ENCODE assay signal across 8 mouse cellular contexts in the genomic region with DNA sequence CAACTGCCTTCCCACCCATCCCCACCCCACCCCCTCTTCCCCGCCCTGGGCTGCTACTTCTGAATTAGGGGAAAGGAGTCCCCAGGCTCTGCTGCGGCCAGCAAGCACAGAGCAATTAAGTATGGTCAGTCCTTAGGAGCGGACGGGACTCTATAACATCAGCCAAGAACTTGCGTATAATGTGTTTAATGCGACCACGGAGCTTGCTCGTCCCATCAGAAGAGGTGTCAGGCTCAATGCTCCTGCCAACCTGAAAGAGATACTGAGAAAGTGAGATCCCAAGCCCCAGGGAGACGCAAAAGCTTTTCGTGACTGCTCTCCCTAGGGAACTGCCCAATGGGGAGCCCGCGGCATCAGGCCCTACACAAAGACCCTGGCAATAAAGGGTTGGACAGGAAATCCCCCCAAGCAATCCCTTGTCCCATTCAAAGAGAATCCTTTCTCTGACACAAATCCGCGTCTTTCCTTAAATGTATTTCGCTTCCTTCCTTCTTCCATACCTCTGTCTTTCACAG. TPM values are rescaled to one million over a fixed set of nuclear protein-coding genes. Genes with fewer than 3 reads are reported as not detected.
DNase-seq lines count a peak whose midpoint lies in the region; ATAC-seq and TF ChIP-seq lines count a peak whose summit lies in the region.

No protein-coding gene starts in this region.

- H3K4me3 ChIP-seq in lung, embryonic 14.5 days (ENCODE audit: low read depth, low read length): peak overlapping the region; percentile 68
- H3K4me3 ChIP-seq in forebrain, embryonic 12.5 days (replicated peaks): peak overlapping the region; percentile 68
- peak overlapping the region; percentile 54 for H3K4me3 ChIP-seq in intestine, postnatal 0 days (ENCODE audit: low read depth, low read length)
- peak overlapping the region; percentile 49 for H3K4me3 ChIP-seq in neural tube, embryonic 14.5 days (ENCODE audit: low read depth, low read length)

- H3K27ac ChIP-seq in lung, embryonic 14.5 days (ENCODE audit: low read depth): peak overlapping the region; percentile 96
- H3K27ac ChIP-seq in forebrain, embryonic 12.5 days: peak overlapping the region; percentile 88
- H3K27ac ChIP-seq in intestine, postnatal 0 days (ENCODE audit: low read depth, low read length): no peak overlapping the region
- H3K27ac ChIP-seq in neural tube, embryonic 14.5 days (ENCODE audit: low read depth, low read length): no peak overlapping the region

- 2% methylated on average over 15 of the region's 15 CpGs for WGBS in lung, embryonic 14.5 days
- under 1% methylated on average over 15 of the region's 15 CpGs for WGBS in forebrain, embryonic 12.5 days
- 13% methylated on average over 15 of the region's 15 CpGs for WGBS in intestine, postnatal 0 days
- under 1% methylated on average over 15 of the region's 15 CpGs for WGBS in neural tube, embryonic 14.5 days

- 0 out of 2 replicates have a peak, but pooled peaks cover under 1% of the 10 kb centered on the region for H3K36me3 ChIP-seq in lung, embryonic 14.5 days (ENCODE audit: insufficient read depth)
- H3K36me3 ChIP-seq in forebrain, embryonic 12.5 days (replicated peaks): no peaks in the 10 kb centered on the region
- H3K36me3 ChIP-seq in intestine, postnatal 0 days (ENCODE audit: control insufficient read depth, insufficient read depth): no peaks in the 10 kb centered on the region
- no peaks in the 10 kb centered on the region for H3K36me3 ChIP-seq in neural tube, embryonic 14.5 days (ENCODE audit: control insufficient read depth, insufficient read depth, low read length)

- no peaks in the 10 kb centered on the region for H3K27me3 ChIP-seq in lung, embryonic 14.5 days (ENCODE audit: insufficient read depth, low read length)
- H3K27me3 ChIP-seq in forebrain, embryonic 12.5 days: no peaks in the 10 kb centered on the region
- H3K27me3 ChIP-seq in intestine, postnatal 0 days (replicated peaks; ENCODE audit: control insufficient read depth, insufficient read depth, low read length): peaks cover 13% of the 10 kb centered on the region
- peaks cover 4% of the 10 kb centered on the region; the same call in 1 of the 2 replicates for H3K27me3 ChIP-seq in neural tube, embryonic 14.5 days (ENCODE audit: control insufficient read depth, insufficient read depth, low read length)

- peak overlapping the region; percentile 69 for H3K4me2 ChIP-seq in lung, embryonic 14.5 days
- peak overlapping the region; percentile 88 for H3K4me2 ChIP-seq in forebrain, embryonic 12.5 days
- peak overlapping the region; percentile 84 for H3K4me2 ChIP-seq in intestine, postnatal 0 days (replicated peaks; ENCODE audit: low read depth)
- peak overlapping the region; percentile 93 for H3K4me2 ChIP-seq in neural tube, embryonic 14.5 days (ENCODE audit: low read depth, low read length)

- peak; percentile 64 for DNase-seq in lung, embryonic 14.5 days
- no peak for DNase-seq in lung, adult 18-20 months
- DNase-seq in left cerebral cortex, adult 18-20 months (ENCODE audit: low spot score in 2 of 2): no peak
- DNase-seq in urinary bladder, postnatal 4 days (ENCODE audit: low spot score in 2 of 2): no peak
- DNase-seq in lung, postnatal 25 days (ENCODE audit: low spot score): no peak

- peaks cover 3% of the 10 kb centered on the region; the same call in 1 of the 2 replicates for H3K4me1 ChIP-seq in lung, embryonic 14.5 days (ENCODE audit: insufficient read depth)
- H3K4me1 ChIP-seq in forebrain, embryonic 12.5 days: peaks cover 24% of the 10 kb centered on the region
- H3K4me1 ChIP-seq in intestine, postnatal 0 days (replicated peaks; ENCODE audit: control insufficient read depth, insufficient read depth, low read length): 0 out of 2 replicates have a peak, but pooled peaks cover 12% of the 10 kb centered on the region
- H3K4me1 ChIP-seq in neural tube, embryonic 14.5 days (ENCODE audit: control insufficient read depth, insufficient read depth, low read length): peaks cover 7% of the 10 kb centered on the region; the same call in 1 of the 2 replicates

- H3K9me3 ChIP-seq in lung, embryonic 14.5 days (ENCODE audit: low read depth, low read length): no peaks in the 10 kb centered on the region
- no peaks in the 10 kb centered on the region for H3K9me3 ChIP-seq in forebrain, embryonic 12.5 days
- H3K9me3 ChIP-seq in intestine, postnatal 0 days (ENCODE audit: control insufficient read depth): no peaks in the 10 kb centered on the region
- no peaks in the 10 kb centered on the region for H3K9me3 ChIP-seq in neural tube, embryonic 14.5 days (ENCODE audit: control insufficient read depth, low read length)

- ATAC-seq in lung, embryonic 14.5 days (ENCODE audit: insufficient read depth): no peak; the same call in 1 of the 2 replicates
- ATAC-seq in forebrain, embryonic 12.5 days (ENCODE audit: low FRiP score): peak; percentile 2; the same call in 1 of the 2 replicates
- ATAC-seq in intestine, postnatal 0 days: no peak
- ATAC-seq in neural tube, embryonic 14.5 days (ENCODE audit: low read depth): no peak

- TF ChIP-seq CTCF in lung, embryonic 14.5 days (IDR thresholded peaks at IDR 0.05; ENCODE audit: low read depth): no peak
- TF ChIP-seq CTCF in intestine, postnatal 0 days (IDR thresholded peaks at IDR 0.05; ENCODE audit: low read depth): no peak

- H3K9ac ChIP-seq in lung, embryonic 14.5 days: peak overlapping the region; percentile 83
- peak overlapping the region; percentile 82 for H3K9ac ChIP-seq in forebrain, embryonic 12.5 days
- H3K9ac ChIP-seq in intestine, postnatal 0 days (ENCODE audit: low read depth, low read length): no peak overlapping the region
- H3K9ac ChIP-seq in neural tube, embryonic 14.5 days (replicated peaks; ENCODE audit: low read depth, low read length): peak overlapping the region; percentile 44

RNA-seq across cellular contexts. Expression of a gene that starts 0.4 kb away (rescaled TPM):
- polyA plus RNA-seq in lung, embryonic 14.5 days (2014; fragmentation: Nextera tagmentation; extraction: Ambion mirVana): 77.3 and 77.6 TPM in 2 replicates
- 65.4 and 65.8 TPM in 2 replicates for polyA plus RNA-seq in forebrain, embryonic 12.5 days (2016; fragmentation: Nextera tagmentation; extraction: Ambion mirVana)
- 4.4 and 5.0 TPM in 2 replicates for polyA plus RNA-seq in intestine, postnatal 0 days (2015; fragmentation: Nextera tagmentation; extraction: Ambion mirVana)
- 17.9 and 19.8 TPM in 2 replicates for polyA plus RNA-seq in neural tube, embryonic 14.5 days (2014; fragmentation: Nextera tagmentation; extraction: Ambion mirVana)
- total RNA-seq in left cerebral cortex, adult 18-20 months (2021): 10 to 100 TPM in 1 of 2 experiments, 1 to 10 TPM in 1; 8.2 to 11.8 TPM

Comparison
In these comparisons a context has a peak if more than half of its experiments do, and no peak if none do; other contexts are left out.
1. H3K27ac ChIP-seq: peak in lung, embryonic 14.5 days (single experiment) and forebrain, embryonic 12.5 days (single experiment); none in intestine, postnatal 0 days (single experiment) and neural tube, embryonic 14.5 days (single experiment).
2. Peak in every context shown above with its lines, with median percentiles within 50 percentile points of each other: H3K4me2 ChIP-seq and H3K4me3 ChIP-seq.